Mouse (Mus musculus): ENCODE results near the gene Olfr464. TPM values are rescaled to one million over a fixed set of nuclear protein-coding genes. Genes with fewer than 3 reads are reported as not detected.
"Not testable (repeated sequence)": the region's sequence is repeated elsewhere in the genome, so short reads cannot be mapped to it uniquely, and the experiment has no call there.

Gene Olfr464
- total RNA-seq, 2 experiments from 2014 or later = not detected

GRCm38 (mm10) chr11:87870096-87870495, 50.7 kb downstream of the Olfr464 start:
- no peak for DNase-seq
- intact Hi-C loops (cut with DNase I) = no loop called here

GRCm38 (mm10) chr11:87866891-87867290, 53.9 kb downstream of the Olfr464 start:
- intact Hi-C loops (cut with DNase I); DNase-seq: not testable (repeated sequence)

Other genes with a start within 250 kb of the Olfr464 start
- 10 to 100 TPM; 26.8 to 37.6 TPM for gene Supt4a, start 183.4 kb downstream of the Olfr464 start, total RNA-seq (2021)
- gene Tspoap1, start 160.4 kb downstream of the Olfr464 start, total RNA-seq (2021) = under 1 TPM in 1 of 2 experiments, not detected in 1; 0.13 TPM
- not detected for gene Mpo, start 127.4 kb downstream of the Olfr464 start, total RNA-seq (2021)
- not detected for gene Lpo, start 92.7 kb downstream of the Olfr464 start, total RNA-seq (2021)
- 1 to 10 TPM; 1.3 to 1.8 TPM for gene Mks1, start 67.8 kb downstream of the Olfr464 start, total RNA-seq (2021)
- not detected for gene Epx, start 45.4 kb downstream of the Olfr464 start, total RNA-seq (2021)
- gene Olfr462, start 28.7 kb downstream of the Olfr464 start, total RNA-seq (2021) = not detected
- gene Olfr463, start 23.6 kb downstream of the Olfr464 start, total RNA-seq (2021) = not detected
- 100 to 1,000 TPM; 157 to 161 TPM for gene Dynll2, start 66.6 kb upstream of the Olfr464 start, total RNA-seq (2021)
- 10 to 100 TPM; 54.4 to 60.2 TPM for gene Srsf1, start 126.4 kb upstream of the Olfr464 start, total RNA-seq (2021)
- gene Vezf1, start 147.3 kb upstream of the Olfr464 start, total RNA-seq (2021) = 10 to 100 TPM; 50.0 to 71.2 TPM
- 10 to 100 TPM; 80.3 to 96.9 TPM for gene Cuedc1, start 177.1 kb upstream of the Olfr464 start, total RNA-seq (2021)

Measured in gastrocnemius, postnatal 36 days (tissue).